Mouse (Mus musculus): Measurements from ENCODE around the gene Add2.
"Not testable (repeated sequence)": the region's sequence is repeated elsewhere in the genome, so short reads cannot be mapped to it uniquely, and the experiment has no call there.

The Add2 gene

DNA sequence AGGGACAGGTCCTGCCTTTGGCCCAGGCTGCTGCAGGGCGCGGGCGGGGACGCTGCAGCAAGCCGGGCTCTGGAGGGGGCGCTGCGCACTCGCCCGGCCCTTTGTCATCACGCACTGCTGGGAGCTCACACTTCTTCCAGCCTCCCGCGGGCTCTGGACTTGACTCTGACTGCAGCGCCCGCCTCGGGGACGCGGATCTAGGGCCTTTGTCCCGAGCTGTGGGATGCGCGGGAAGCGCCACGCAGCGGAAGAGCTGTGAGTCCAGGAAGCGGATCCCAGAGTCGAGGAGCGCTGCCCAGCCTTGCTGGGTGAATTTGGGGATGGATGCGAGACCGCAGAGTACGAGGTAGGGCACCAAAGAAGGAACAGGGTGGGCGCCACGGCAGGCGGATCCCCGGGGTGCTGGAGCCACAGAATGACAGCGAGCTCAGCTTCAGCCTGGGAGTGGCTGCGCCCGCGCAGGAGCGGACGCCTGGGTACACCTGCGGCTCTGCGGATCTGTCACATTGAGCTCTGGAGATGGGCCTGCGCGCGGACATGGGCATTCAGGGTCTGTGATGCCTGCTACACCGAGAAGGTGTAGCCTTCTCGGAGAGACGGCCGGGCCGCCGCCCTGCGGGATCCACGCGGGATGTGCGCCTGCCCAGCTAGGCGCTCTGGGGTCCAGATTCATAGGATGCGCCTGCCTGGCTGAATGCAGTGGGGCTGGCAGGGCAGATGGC, at the start of gene Add2:
Gene Add2 (plus strand): TSS at position 81 of the 722 bp plus-strand sequence.
- DNase-seq = no peak

GRCm38 (mm10) chr6:85978736-85979135, 49.7 kb upstream of the Add2 start:
- not testable (repeated sequence) for DNase-seq

GRCm38 (mm10) chr6:85984351-85984750, 44.1 kb upstream of the Add2 start:
- peak; percentile 1 for DNase-seq

- DNase-seq = not testable (repeated sequence)
These were observed 38.9 kb upstream of the Add2 start for GRCm38 (mm10) chr6:85989570-85989969.

DNA sequence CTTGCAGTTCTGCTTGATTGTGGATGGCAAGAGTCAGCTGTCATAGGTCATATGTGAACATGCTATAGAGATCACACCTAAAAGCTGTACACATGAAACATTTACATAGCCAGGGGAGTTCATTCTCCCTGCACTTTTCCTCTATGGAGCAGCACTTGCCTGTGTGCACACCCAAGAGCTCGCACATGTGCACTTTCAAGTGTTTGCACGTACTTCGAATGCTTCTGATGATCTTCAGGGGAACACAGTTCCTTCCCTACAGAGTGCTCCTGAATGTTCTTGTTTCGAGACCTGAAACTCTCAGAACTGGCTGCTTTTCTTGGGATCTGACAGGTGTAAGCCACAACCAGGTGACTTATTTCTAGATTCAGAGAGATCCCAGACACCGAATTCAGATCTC, 37.7 kb upstream of the Add2 start:
- not testable (repeated sequence) for DNase-seq

- peak; percentile 69 for DNase-seq
These were observed 25.0 kb upstream of the Add2 start for GRCm38 (mm10) chr6:86003405-86003925.

GRCm38 (mm10) chr6:86004271-86005148, 24.0 kb upstream of the Add2 start:
- peak; percentile 85 for DNase-seq

GRCm38 (mm10) chr6:86009980-86010379, 18.5 kb upstream of the Add2 start:
- DNase-seq = peak; percentile 63

DNA sequence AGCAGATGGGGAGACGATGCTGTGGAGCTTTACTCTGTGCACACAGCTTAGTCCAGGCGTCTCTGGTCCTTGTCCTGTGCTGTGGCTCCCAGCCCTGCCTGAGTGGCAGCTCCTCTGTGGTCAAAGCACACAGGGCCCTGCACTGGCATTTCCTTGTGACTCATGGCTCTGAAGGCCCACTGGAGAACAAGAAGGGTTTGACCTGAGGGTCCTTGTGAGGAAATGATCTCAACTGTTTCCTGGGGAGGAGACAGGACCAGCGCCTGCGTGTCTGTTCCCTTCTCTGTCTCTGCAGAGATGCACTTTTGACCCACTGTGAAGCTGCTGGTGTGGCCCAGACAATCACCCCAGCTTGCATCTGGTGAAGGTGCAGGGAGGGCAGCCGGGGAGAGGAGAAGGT, 13.7 kb upstream of the Add2 start:
- DNase-seq = peak; percentile 20

DNA sequence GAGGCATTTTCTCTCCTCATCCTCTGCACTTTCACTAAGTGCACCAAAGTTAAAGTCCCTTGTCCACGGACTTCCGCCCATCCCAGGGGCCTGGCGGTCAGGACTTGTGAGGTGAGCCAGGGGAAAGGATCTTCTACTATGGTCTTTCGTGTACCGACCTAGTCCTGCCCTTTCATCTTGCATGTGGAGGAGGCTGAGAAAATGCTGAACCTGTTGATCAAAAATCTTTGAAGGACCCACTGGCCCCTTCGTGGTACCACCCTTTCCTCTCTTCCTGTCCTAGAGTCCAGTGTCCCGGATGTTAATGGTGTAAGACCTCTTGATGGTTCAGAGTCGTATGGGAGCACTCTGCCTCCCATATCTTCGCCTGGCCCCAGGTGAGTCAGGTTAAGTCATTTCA, 12.6 kb upstream of the Add2 start, which contains the start of gene Figla:
Gene Figla (plus strand): TSS at position 301 of the 400 bp plus-strand sequence.
- no peak for DNase-seq

- no peak for DNase-seq
These were observed 11.6 kb upstream of the Add2 start for GRCm38 (mm10) chr6:86016793-86017350.

DNA sequence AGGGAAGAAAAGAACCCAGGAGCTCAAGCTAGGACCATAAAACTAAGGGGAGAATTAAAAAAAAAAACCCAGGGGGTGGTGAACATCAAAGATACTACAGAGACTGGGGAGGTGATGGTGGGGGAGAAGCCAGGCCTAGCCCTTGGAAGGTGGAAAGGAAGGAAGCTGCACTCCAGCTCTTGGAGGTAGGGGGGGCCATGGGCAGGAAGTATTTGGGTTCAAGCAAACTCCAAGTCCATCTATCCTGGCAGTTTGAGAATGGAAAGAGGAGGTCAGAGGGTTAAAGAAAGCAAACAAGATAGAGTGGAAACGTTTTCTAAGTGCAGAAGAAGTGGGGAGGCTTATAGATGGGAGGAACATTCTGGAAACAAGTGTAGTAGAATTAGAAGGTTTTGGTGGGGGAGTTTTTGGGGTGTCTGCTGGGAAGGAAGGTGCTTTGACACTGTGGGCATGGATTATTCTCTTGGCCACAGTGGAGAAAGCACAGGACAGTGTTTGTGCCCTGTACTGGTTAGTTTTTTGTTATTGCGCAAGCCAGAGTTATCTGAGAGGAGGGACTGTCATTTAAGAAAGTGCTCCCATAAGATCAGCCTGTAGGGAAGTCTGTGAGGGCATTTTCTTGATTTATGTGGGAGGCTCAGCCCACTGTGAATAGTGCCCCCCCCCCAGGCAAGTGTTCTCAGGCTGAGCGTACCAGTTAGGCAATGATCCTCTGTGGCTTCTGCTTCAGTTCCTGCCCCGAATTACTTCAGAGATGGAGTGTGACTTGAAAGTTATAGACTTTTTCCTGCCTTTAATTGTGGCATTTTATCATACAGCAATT, 8.9 kb upstream of the Add2 start:
- no peak for DNase-seq

DNA sequence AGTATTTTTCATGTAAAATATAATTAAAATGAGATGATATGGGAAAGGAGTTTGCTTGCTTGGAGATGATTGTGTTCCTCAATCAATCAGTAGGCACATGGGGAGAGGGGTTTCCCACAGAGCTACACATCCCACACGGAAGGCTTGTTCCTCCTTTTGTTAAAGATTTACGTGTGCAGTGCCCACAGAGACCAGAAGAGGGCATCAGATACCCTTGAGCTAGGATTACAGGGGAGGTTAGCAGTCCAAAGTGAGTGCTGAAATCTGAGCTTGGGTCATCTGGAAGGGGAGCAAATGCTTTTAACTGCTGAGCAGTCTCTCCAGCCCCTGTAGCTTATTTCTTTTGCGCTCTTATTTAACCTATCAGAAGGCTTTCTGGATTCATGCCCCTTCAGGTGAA, 7.5 kb upstream of the Add2 start:
- DNase-seq = peak; percentile 65

GRCm38 (mm10) chr6:86026632-86027292, 1.7 kb upstream of the Add2 start:
- no peak for DNase-seq

DNA sequence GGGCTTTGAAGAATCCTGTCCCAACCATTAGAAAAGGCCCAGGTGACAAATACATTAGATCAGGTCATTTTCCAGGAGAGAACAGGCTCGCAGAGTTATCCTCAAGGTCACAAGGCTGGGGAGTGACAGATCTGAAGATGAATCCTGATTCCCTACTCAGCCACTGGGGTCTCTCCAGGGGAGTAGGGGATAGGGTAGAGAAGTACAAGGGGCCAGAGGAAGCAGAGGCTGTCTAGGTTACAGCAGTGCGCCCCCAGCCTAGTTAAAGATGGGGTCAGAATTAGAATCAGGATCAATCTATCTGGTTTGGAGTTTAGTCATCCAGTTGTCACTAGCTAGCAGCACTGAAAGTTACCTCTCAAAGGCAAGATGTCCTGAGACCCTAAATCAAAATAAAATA, 331 bp upstream of the Add2 start:
- no peak for DNase-seq

DNA sequence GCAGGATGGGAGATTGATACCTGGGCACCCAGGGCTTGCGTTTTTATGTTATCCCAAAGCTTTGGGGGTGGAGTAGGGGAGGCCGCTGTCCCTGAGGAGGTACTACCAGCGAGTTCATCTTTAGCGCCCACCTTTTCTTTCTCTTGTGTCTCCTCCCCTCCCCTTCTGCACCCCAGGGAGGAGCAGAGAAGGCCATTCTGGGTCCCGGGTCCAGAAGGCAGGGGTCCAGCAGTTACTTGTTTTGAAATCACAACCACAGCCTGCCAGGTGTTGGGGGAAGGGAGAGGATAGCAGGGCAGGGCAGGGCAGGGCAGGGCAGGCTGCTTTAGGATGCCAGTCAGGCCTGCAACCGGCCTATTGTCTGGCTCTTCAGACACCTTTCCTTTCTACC, 837 bp downstream of the Add2 start:
- no peak for DNase-seq

DNA sequence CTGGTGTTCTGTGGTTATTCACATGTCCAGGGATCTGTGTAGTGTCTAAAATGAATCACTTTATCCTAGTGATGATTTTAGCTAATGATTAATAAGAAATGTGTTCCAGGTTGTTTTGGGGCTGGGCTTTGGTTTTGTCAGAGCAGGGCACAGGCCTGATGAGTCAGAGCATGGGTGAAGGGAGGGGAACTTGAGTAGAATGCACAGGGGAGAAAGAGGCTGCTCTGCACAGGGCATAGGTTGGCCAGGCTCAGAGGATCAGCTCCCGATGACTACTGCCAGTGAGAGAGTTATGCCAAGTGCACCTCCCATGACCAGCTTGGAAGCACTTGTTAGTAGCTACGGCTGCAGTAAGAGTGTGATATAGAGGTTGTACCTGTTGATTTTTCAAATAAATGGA, 3.0 kb downstream of the Add2 start:
- no peak for DNase-seq

GRCm38 (mm10) chr6:86033635-86034034, 5.2 kb downstream of the Add2 start:
- no peak for DNase-seq

DNA sequence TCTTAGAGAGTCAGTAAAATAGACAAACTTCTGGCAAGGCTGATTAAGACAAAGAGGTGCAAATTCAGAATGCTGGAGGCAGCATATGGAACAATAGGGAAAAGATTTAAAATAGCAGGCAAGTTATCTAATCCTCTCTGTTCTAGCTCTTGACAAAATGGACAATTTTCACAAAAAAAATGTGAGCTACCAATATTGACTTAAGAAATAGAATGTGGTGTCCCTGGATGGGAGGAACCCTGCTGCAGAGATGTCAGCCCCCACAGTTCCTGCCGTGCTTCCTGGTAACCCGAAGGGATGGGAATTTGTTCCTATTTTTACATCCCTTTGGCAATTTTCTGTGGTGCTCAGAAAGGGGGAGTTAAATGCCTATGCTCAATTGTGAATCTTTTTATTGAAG, 10.4 kb downstream of the Add2 start:
- no peak for DNase-seq

GRCm38 (mm10) chr6:86040140-86040539, 11.7 kb downstream of the Add2 start:
- no peak for DNase-seq

DNA sequence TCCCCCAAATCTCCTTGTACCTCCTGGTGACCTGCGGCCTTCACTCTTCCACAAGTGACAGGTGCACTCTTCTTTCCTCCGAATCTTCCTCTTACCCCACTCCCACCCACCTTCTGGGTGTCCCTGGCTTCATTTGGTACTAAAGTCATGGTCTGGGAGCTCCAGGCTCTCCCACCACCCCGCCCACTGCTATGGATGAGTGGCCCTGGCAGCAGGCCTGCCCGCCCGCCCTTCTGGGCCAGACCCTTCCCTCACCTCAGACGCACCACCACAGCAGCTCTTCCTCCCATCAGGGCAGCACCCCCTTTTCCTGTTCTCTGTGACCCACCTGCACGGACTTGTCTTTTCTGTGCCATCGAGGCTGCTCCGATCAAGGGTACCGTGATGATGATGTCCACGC, 19.0 kb downstream of the Add2 start:
- no peak for DNase-seq

- no peak for DNase-seq
These were observed 20.0 kb downstream of the Add2 start for GRCm38 (mm10) chr6:86048509-86048908.

Data from thymus, postnatal 4 days (tissue).